Mouse (Mus musculus) lung, embryonic 14.5 days (tissue): ENCODE results near the gene Cdk2ap2. TPM values are rescaled to one million over a fixed set of nuclear protein-coding genes. Genes with fewer than 3 reads are reported as not detected.
"Not testable (repeated sequence)": the region's sequence is repeated elsewhere in the genome, so short reads cannot be mapped to it uniquely, and the experiment has no call there.

Experiments used
- ATAC-seq: fragments of 200-750 bp; cut with Nextera tagmentation; 2 replicates; pipeline ENCODE4 v1.8.0; 2017; ENCODE audit warnings: mild to moderate bottlenecking, moderate TSS enrichment, moderate library complexity; ENCODE audit not compliant: insufficient read depth
- DNase-seq: peaks from one replicate; pipeline ENCODE4 v3.0.0-alpha.2; 2015
- H3K27ac ChIP-seq: fragments of 300-500 bp; sonication (generic); 2 replicates; pipeline ENCODE4 v1.5.1; 2014; ENCODE audit warnings: low read depth, mild to moderate bottlenecking, moderate library complexity
- H3K27me3 ChIP-seq: fragments of 300-500 bp; sonication (generic); 2 replicates; pipeline ENCODE4 v1.6.1; 2014; ENCODE audit warnings: low read length, control low read depth; ENCODE audit not compliant: insufficient read depth
- H3K36me3 ChIP-seq: fragments of 300-500 bp; sonication (generic); 2 replicates; pipeline ENCODE4 v1.6.1; 2014; ENCODE audit warnings: control low read depth; ENCODE audit not compliant: insufficient read depth
- H3K4me1 ChIP-seq: fragments of 300-500 bp; sonication (generic); 2 replicates; pipeline ENCODE4 v1.6.1; 2014; ENCODE audit warnings: antibody characterized with exemption, control low read depth; ENCODE audit not compliant: insufficient read depth
- H3K4me2 ChIP-seq: fragments of 300-500 bp; sonication (generic); 2 replicates; pipeline ENCODE4 v1.6.1; 2014; ENCODE audit warnings: mild to moderate bottlenecking
- H3K4me3 ChIP-seq: fragments of 300-500 bp; sonication (generic); 2 replicates; pipeline ENCODE4 v1.5.1; 2014; ENCODE audit warnings: low read depth, low read length
- H3K9ac ChIP-seq: fragments of 300-500 bp; sonication (generic); 2 replicates; pipeline ENCODE4 v1.6.1; 2014
- H3K9me3 ChIP-seq: fragments of 300-500 bp; sonication (generic); 2 replicates; pipeline ENCODE4 v1.6.1; 2016; ENCODE audit warnings: low read depth, low read length, control low read depth
- CTCF ChIP-seq: IDR thresholded peaks from 2 replicates; pipeline ENCODE4 v1.5.1; 2016; ENCODE audit warnings: antibody characterized with exemption, low read depth
- WGBS: fragments of 180-500 bp; shearing (Covaris S2); extraction: QIAGEN DNeasy Blood & Tissue Kit; methylation state at CpG from one replicate; pipeline ENCODE4 v1.1.7; 2014; 5-methylcytosine and 5-hydroxymethylcytosine counted together
- polyA plus RNA-seq: library from polyadenylated mRNA; unstranded; fragments of >200 nt; fragmentation: Nextera tagmentation; extraction: Ambion mirVana; gene quantifications from 2 replicates; pipeline ENCODE4 v1.2.1, GENCODE M21; 2014

The Cdk2ap2 gene
- polyA plus RNA-seq: 76.6 and 76.8 TPM in 2 replicates

DNA sequence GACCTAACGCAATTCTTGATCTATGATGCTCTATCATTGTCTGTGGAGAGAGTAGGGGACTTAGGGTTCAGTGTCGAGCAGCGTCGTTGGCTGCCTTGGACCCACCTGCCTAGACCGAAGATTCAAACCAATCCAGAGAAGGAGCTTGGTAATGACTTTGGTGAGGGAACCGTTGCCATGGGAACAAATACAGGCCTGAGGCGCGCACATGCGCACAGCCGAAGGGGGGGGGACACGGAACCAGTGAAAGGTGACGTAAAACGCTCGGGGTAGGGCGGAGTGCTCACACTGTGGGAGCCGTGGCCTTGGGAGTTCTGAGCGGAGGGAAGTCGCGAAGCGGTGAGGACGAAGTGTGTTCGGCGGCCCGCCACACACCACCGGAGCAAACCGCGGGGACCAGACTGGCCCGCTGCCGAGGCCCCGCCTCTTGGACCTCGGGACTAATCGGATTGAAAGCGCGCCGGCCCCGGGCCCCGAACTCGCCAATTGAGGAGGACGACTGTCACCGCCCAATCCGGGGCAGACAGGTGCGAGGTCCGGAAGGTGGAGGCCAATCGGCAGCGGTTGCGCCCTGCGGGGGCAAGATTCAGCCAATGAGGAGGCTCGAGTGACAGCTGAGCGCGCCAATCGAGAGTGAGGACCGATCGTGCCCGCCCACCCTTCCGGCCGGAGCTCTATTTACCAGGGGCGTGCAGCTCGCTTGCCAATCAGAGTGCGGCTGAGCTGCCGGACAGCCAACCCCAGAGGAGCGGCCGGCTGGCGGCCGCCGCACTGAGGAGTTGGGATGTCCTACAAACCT, at the start of gene Cdk2ap2:
Gene Cdk2ap2, plus strand, starts transcription at position 541 of the 799 bp plus-strand sequence.
- H3K4me3 ChIP-seq: peak within 1 kb of the TSS; percentile 63
- H3K4me1 ChIP-seq: peaks cover 13% of the 10 kb centered on the region; the same call in 1 of the 2 replicates
- peaks cover 26% of the 10 kb centered on the region for H3K27me3 ChIP-seq
- H3K9me3 ChIP-seq: no peaks in the 10 kb centered on the region
- ATAC-seq: peak; percentile 94
- H3K9ac ChIP-seq: peak within 1 kb of the TSS; percentile 57
- H3K4me2 ChIP-seq: peak within 1 kb of the TSS; percentile 79
- DNase-seq: peak; percentile 99
- under 1% methylated on average over 64 of the region's 65 CpGs for WGBS
- peak within 1 kb of the TSS; percentile 88 for H3K27ac ChIP-seq
- H3K36me3 ChIP-seq: no peaks in the 10 kb centered on the region
- no peak for TF ChIP-seq CTCF

DNA sequence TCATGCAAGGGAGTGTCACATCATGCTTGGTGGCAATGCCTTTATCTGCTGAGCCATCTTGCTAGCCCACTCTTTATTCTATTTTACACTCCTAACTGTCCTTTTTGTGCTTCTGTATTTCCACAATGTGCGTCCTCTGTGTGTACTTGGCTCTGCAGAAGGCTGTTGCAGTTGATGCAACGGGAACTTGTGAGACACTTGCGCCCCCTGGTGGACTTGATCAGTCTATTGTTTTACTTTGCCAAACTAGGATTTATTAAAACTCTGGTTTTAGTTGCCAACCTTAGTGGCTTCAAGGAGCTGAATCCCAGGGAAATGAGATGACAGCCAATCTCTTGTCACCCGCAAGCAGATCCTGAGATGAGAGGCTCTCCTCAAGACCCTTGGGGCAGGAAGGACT, 49.1 kb upstream of the Cdk2ap2 start:
- TF ChIP-seq CTCF: peak; percentile 84
- DNase-seq: peak; percentile 94
- H3K27ac ChIP-seq: no peak overlapping the region

DNA sequence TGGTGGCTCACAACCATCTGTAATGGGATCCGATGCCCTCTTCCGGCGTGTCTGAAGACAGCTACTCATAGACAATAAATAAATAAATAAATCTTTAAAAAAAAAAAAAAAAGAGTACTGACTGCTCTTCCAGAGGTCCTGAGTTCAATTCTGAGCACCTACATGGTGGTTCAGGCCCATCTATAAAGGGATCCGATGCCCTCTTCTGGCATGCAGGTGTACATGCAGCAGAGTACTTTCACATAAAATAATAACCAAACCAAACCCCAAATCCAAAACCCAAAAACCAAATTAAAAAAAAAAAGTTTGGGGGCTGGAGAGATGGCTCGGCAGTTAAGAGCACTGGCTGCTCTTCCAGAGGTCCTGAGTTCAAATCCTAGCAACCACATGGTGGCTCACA, 47.9 kb upstream of the Cdk2ap2 start:
- H3K36me3 ChIP-seq, H3K9ac ChIP-seq, DNase-seq, H3K4me2 ChIP-seq, H3K9me3 ChIP-seq, H3K4me1 ChIP-seq, H3K4me3 ChIP-seq, H3K27me3 ChIP-seq, ATAC-seq, H3K27ac ChIP-seq: not testable (repeated sequence)
- WGBS: 72% methylated on average over 5 of the region's 5 CpGs

More for the DNA sequence above, 49.1 kb upstream of the Cdk2ap2 start:
- Histone ChIP-seq H3K9ac (no peak overlapping the region), H3K27me3 (no peaks in the 10 kb centered on the region), H3K4me3 (no peak overlapping the region), H3K9me3 (no peaks in the 10 kb centered on the region), H3K36me3 (no peaks in the 10 kb centered on the region), H3K4me1 (peaks cover 7% of the 10 kb centered on the region; the same call in 1 of the 2 replicates), H3K4me2 (no peak overlapping the region)
- WGBS: 13% methylated on average over 4 of the region's 4 CpGs
- no peak for ATAC-seq

DNA sequence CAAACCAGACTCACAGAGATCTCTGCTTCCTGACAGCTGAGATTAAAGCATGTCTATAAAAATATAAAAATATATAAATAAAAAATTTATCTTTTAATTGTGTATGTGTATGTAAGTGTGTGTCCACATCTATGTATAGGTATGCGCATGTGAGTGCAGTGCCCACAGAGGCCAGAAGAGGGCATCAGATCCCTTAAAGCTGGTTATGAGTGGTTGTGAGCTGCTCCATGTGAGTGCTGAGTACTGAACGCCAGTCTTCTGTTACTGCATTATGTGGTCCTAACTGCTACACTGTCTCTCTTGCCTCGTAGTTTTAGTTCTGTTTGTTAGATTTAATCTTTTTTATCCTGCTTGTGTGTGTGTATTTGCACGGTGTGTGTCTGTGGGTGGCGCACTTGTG, 46.0 kb upstream of the Cdk2ap2 start:
- no peak; the same call in 1 of the 2 replicates for TF ChIP-seq CTCF
- WGBS: 94% methylated on average over 5 of the region's 5 CpGs
- no peaks in the 10 kb centered on the region for H3K9me3 ChIP-seq
- ATAC-seq (no peak), DNase-seq (no peak)
- H3K27me3 ChIP-seq: no peaks in the 10 kb centered on the region
- H3K4me1 ChIP-seq: peaks cover 3% of the 10 kb centered on the region; the same call in 1 of the 2 replicates
- no peaks in the 10 kb centered on the region for H3K36me3 ChIP-seq
- no peak overlapping the region for H3K27ac ChIP-seq
- H3K4me2 ChIP-seq: no peak overlapping the region
- no peak overlapping the region for H3K4me3 ChIP-seq
- H3K9ac ChIP-seq: no peak overlapping the region

DNA sequence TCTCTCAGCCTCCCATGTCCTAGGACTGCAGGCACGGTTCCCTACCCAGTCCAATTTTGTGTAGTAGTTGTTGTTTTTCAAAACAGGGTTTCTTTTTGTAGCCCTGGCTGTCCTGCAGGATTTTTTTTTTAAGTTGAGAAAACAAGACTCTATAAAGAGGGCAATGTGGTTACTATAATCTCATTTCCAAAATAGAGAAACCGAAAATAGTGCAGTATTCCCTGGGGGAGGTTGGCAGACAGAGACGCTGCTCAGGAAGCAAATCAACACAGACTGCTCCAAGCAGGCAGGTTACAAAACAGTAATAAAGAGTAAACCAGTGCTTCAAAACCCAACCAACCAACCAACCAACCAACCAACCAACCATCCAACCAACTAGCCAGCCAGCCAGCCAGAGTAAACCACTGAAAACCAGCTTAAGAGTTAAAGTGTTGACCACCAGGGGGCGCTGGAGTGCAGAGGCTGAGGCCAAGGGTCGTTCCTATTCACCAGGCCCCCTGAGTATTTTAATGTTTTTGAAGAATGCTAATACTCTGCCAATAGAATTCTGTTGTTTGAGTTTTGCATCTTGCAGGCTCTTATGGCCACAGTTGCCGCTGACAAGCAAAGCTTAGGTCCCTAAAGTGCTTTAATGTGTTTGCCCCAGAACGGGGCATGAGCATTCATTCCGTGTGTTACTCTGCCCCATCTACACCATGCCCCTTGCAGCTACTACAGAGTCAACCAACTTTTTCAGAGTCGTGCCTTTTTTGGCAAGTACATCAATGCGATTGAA, 45.1 kb upstream of the Cdk2ap2 start:
- H3K4me2 ChIP-seq: no peak overlapping the region
- DNase-seq (peak; percentile 81), ATAC-seq (no peak)
- H3K9ac ChIP-seq: no peak overlapping the region
- H3K4me1 ChIP-seq: no peaks in the 10 kb centered on the region
- H3K9me3 ChIP-seq: no peaks in the 10 kb centered on the region
- TF ChIP-seq CTCF: peak; percentile 84
- no peak overlapping the region for H3K4me3 ChIP-seq
- H3K27ac ChIP-seq: no peak overlapping the region
- H3K36me3 ChIP-seq: no peaks in the 10 kb centered on the region
- H3K27me3 ChIP-seq: no peaks in the 10 kb centered on the region
- 55% methylated on average over 10 of the region's 10 CpGs for WGBS

DNA sequence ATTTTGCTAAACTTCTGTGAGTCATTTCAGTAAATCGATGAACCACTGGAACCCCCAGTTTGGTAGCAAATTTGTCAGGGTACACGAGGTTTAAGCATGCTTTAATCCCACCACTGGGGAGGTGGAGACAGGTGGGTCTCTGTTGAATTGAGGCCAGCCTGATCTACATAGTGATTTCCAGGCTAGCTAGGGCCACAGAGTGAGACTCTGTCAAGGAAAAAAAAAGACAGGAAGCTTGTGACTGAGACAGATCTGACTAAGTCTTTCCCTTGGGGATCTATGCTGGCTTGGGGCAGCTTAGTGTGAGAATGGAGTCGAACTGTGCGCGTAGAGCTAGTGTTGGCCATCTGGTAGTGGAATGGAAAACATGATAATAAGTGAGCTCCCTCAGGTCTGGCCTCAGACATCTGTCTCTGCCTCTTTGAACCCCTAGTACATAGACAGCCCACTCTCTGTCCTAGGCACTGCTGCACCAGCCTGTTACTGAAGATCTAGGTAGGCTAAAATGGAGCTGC, 44.4 kb upstream of the Cdk2ap2 start:
- 74% methylated on average over 5 of the region's 5 CpGs for WGBS
- Histone ChIP-seq H3K4me2 (no peak overlapping the region), H3K36me3 (no peaks in the 10 kb centered on the region), H3K9me3 (no peaks in the 10 kb centered on the region), H3K9ac (no peak overlapping the region), H3K27me3 (no peaks in the 10 kb centered on the region), H3K4me1 (no peaks in the 10 kb centered on the region), H3K27ac (no peak overlapping the region), H3K4me3 (no peak overlapping the region)
- TF ChIP-seq CTCF: no peak
- no peak for DNase-seq
- ATAC-seq: no peak

DNA sequence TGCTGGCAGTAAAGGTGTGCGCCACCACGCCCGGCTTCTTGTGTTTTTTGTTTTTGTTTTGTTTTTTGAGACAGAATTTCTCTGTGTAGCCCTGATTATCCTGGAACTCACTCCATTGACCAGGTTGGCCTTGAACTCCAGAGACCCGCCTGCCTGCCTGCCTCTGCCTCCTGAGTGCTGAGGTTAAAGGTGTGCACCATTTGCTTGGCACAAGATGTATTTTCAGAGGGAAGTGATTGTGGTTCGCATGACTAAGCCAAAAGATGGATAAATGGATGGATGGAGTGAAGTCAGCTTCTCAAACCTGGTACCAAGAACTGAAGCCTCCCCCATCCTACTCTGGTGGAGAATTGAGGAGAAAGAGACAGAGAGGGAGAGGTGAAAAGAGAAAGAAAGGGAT, 42.4 kb upstream of the Cdk2ap2 start:
- TF ChIP-seq CTCF: no peak
- 81% methylated on average over 5 of the region's 5 CpGs for WGBS
- Histone ChIP-seq H3K27ac (no peak overlapping the region), H3K36me3 (no peaks in the 10 kb centered on the region), H3K27me3 (0 out of 2 replicates have a peak, but pooled peaks cover 6% of the 10 kb centered on the region), H3K9ac (no peak overlapping the region), H3K4me1 (no peaks in the 10 kb centered on the region), H3K4me3 (no peak overlapping the region), H3K9me3 (no peaks in the 10 kb centered on the region), H3K4me2 (no peak overlapping the region)
- DNase-seq (no peak), ATAC-seq (no peak)
